Mouse (Mus musculus) cerebellum, postnatal 25 days (tissue): ENCODE measurements around the gene Ccdc126.
"Not testable (repeated sequence)": the region's sequence is repeated elsewhere in the genome, so short reads cannot be mapped to it uniquely, and the experiment has no call there.

Experiments
- DNase-seq, 2 experiments: peaks; one replicate each; pipeline ENCODE4 v3.0.0; 2021; ENCODE audit warnings: mixed read lengths in 2 of 2

The Ccdc126 gene

GRCm38 (mm10) chr6:49318966-49319594, at the start of gene Ccdc126:
Ccdc126 (plus strand) TSS chr6:49319274.
- peak; percentile 97 to 98 for DNase-seq

DNA sequence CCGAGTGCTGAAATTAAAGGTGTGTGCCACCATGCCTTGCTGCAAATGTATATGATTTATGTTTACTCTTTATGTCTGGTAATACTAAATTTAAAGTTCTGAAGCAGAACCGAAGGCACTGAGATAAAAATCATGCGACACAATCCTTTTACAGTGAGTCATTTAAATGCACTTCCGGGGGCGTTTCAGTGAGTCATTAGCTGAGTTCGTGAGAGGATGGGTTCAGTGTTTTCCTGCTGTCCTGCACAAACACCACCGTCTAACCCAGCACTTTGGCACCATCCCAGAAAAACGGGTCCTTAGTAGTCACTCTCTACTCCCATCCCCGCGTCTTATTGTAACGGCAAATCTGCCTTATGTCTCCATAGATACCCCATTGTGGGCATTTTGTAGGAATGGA, 49.2 kb upstream of the Ccdc126 start:
- no peak for DNase-seq

DNA sequence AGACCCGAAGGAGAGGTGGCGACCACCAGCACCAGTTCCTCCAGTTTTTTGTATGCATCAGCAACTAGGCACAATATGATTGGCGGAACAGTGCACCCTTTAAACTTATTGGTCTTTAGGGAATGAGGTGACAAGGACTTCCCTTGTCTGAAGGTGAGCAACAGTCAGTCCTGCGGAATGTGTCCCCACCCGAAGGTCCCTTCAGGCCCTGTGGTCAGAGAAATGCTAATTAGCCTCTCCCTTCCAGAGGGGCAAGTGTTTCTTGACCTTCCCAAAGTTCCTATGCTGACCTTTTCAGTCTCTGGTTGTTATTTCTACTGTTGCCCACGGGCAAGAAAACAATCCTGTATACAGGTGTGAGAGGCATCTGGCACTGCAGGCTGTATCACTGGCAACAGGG, 47.3 kb upstream of the Ccdc126 start:
- DNase-seq = no peak

DNA sequence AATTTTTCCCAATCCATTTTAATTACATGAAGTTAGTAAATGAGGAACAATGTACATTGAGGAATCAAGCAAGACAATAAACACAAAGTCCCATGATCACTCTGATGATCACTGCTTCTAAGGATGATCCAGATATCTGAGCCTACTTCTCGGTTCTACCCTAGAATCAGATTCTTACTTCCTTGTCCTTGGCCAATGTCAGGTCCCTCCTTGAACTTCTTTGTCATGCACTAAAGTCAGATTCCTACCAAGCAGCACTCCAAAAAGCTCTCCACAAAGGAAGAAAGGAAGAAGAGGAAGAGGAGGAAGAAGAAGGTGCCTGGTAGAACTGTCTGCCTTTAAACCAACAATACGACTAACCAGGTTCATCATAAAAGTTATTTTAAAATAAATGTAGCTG, 46.2 kb upstream of the Ccdc126 start:
- no peak for DNase-seq

DNA sequence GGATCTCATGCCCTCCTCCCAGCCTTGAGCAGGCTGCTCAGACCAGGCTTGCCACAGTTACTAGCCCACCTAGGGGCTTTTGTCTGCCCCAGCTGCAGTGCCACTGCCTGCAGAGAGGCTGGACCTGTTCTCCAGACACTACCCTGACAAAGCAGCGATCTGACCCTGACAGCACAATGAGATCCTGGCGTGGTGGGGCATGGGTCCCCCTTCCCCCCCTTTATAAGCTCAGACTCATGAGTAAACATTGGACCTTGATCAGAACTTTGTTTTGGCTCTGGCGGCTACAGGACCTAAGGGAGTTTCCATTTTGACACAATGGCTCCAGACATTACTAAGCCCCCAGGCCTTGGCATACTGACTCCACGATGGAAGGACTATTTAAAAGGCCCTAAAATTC, 45.1 kb upstream of the Ccdc126 start:
- no peak for DNase-seq

DNA sequence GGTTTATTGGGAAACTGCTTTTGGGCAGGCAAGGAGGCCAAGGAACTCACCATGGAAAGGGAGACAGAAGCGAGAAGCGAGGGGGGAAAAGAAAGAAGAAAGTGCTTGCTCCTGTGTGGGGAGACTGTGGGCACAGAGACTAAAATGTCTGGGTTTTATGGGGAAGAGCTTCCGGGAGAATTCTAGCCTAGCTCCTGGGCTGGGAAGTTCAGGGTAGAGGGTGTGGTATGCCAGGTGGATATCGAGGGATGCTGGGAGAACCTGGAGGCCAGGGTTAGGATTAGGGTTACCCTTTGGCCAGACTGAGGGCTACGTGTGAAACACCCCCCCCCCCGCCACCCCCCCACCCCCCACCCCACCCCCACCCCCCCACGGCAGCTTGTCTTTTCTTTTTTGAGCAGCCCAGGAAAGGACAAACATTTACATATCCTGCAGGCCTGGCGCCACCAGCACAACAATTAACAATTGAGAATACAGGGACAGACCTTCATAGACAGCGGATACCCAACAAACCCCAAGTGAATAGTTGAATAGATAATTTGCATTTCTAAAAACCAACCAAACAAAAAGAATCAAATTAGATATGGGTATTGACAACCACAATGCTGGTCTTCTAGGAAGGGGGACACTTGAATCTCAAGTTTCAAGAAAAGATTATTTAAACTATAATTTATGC, 44.5 kb upstream of the Ccdc126 start:
- DNase-seq = no peak

DNA sequence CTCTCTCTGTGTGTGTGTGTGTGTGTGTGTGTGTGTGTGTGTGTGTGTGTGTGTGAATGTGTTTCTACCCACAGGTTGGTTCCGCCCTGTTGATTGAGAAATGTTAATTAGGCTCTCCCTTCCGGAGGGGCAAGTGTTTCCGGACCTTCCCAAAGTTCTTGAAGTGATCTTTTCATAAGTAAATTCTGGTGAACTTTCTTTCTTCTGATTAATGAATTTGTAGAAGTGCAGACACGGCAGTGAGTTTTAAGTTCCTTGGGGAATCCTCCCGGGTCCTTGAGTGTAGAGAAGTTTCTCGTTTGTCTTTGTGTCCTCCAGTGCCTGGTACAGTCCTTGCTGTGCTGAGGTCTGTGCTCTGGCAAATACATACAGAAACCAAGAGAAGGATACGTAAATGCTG, 43.8 kb upstream of the Ccdc126 start:
- no peak for DNase-seq

- DNase-seq = no peak
Observed at GRCm38 (mm10) chr6:49280942-49281341, 38.1 kb upstream of the Ccdc126 start.

DNA sequence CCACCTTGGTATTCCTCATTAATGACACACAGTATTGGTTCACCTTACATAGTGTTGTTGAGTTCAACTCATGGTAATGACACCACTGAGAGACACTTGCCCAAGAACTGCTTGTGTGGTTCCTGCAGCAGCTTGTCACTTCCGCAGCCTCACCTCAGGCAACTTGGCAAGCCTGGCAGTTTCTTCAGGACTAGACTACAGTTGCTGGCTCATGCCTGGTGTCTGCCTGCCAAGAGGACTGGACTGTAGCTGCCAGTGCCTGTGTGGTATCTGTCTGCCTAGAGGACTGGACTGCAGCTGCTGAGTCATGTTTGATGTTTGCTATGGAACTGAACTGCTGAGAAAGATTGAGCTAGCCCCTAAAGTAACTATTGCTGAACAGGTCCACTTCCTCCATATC, 37.0 kb upstream of the Ccdc126 start:
- peak; percentile 33 to 54 for DNase-seq

DNA sequence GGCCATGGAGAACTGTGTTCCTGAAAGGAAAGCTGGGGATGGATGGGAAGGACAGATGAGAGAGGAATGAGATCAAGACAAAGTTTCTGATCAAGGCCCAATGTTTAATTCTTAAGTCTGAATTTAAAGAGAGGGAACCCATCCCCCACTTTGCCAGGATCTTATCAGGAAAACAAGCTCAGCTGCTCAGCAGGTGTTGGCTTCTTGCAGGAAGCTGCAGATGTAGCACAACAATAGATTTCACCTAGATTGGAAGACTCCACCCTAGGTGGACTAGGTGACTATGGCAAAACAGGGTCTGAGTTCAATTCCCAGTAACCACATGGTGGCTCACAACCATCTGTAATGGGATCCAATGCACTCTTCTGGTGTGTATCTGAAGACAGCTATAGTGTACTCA, 20.8 kb upstream of the Ccdc126 start:
- DNase-seq = no peak

DNA sequence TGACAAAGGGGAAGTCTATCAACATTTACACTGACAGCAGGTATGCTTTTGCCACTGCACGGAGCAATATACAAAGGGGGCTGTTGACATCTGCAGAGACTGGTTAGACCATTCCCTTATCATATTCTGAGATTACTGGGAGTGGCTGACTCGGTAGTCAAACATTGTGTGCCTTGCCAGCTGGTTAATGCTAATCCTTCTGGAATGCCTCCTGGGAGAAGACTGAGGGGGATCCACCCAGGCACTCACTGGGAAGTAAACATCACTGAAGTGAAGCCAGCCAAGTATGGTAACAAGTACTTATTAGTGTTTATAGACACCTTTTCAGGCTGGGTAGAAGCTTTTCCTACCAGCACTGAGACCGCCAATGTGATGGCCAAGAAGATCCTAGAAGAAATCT, 4.3 kb upstream of the Ccdc126 start:
- DNase-seq = not testable (repeated sequence)

- DNase-seq = peak in 1 of 2 experiments; percentile 71
Observed at GRCm38 (mm10) chr6:49319595-49320315, 681 bp downstream of the Ccdc126 start.

- no peak for DNase-seq
Observed at GRCm38 (mm10) chr6:49321341-49321740, 2.3 kb downstream of the Ccdc126 start.

DNA sequence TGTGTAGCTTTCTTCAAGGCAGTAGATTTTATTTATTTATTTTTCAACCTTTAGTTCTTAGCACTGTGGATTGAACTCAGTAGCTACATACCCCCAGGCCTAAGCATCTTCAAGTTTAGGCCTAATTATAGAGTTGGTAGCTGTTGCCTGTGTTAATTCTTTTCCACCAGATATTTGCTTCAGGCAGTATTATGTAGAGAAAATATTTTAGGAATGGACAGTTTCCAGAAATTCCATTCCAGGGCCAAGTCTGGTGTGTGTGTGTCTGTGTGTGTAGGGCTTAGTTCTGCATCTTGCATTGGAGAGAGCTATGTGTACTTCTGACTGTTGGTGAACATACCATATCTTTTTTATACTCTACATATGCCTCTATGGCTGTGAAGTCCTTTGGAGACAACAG, 3.0 kb downstream of the Ccdc126 start:
- DNase-seq = no peak

GRCm38 (mm10) chr6:49322986-49323385, 3.9 kb downstream of the Ccdc126 start:
- DNase-seq = no peak

- DNase-seq = no peak
Observed at GRCm38 (mm10) chr6:49324528-49324927, 5.5 kb downstream of the Ccdc126 start.

DNA sequence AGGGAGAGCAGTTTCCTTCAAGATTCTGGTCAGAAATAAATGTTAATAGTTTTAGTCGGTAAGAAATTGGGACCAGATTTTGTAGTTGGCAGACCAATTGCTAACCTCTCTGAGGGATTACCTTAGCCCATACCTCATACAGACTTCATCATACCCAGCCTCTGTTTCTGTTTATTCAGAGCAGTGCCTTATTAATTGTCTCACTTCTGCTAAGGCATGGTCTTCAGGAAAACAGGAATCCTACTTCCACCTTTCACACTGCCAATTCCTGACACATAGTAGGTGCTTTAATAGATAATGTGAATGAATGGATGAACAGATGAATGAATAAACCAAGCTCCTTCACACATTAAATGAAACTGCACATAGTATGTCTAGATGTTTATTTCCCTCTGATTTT, 6.2 kb downstream of the Ccdc126 start:
- DNase-seq = no peak

- DNase-seq = no peak
Observed at GRCm38 (mm10) chr6:49326846-49327245, 7.8 kb downstream of the Ccdc126 start.

DNA sequence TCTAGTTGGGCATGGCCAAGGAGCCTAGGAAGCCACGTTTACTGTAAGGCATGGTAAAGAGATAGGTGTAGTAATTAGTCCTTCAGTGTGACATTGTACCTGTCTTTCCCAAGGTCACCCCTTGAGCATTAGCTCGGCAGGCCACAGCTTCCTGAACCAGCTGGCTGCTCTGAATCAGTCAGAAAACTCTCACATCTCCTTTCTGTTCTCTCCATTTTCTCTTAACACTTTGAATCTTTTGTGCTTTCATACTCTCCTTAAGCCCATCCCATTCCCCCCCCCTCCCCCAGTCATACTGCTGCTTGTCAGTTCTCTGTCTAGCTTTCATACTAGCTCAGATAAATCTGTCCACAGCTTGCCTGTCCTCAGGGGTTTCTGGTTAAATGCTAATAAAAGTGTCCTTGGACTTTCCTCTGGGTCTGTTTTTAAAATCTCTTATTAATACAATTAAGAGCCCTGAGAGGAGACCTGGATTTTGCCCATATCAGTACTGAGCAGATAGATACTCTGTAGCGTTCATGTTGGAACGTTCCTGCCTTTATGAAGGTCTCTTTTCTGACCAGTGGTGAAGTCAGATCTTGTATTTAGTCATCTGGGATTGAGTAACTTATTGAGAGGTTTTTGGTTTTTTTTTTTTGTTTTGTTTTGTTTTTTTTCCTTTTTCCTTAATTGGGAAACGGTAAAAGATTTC, 12.4 kb downstream of the Ccdc126 start:
- DNase-seq = no peak

DNA sequence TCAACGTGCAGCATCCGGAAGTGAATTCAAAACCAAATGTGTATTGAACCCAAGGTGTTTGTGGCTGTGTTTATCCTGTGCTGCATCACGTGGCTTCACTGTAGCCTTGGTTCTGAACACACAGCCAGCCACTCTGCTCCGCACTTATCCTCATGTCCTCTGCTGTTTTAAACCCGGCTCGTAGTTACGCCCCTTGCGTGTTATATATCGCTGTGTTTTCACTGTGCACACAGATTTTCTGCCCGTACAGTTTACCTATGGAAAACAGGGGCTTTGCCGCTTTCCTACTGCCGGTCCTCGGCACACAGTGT, 12.9 kb downstream of the Ccdc126 start:
- DNase-seq = no peak

DNA sequence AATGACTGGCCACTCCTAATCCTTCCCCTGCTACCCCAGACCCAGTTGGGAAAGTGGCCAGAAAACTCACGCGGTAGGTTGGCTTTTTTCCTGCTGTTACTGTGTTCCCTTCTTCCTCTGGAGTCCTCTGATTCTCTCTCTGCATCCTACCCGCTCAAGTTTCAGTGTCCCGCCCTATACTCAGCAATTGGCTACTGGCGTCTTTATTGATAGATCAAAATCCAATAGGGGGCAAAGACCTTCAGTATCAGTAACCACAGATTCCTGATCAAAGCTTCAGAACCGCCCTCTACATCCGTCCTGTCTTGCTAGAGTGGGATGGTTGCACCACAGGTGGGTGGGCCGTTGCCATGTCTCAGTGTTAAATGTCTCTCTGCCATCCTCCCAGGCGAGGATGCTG, 19.5 kb downstream of the Ccdc126 start:
- peak in 1 of 2 experiments; percentile 12 for DNase-seq

GRCm38 (mm10) chr6:49339145-49339544, 20.1 kb downstream of the Ccdc126 start:
- DNase-seq = no peak

- DNase-seq = no peak
Observed at GRCm38 (mm10) chr6:49343737-49344469, 24.8 kb downstream of the Ccdc126 start.
